Mouse (Mus musculus) mouse embryonic stem cell (cell line): ENCODE data around the gene Daam2.

Source experiments
- in situ Hi-C, 2 experiments: fragments of 300-500 bp; cut with MboI; formaldehyde crosslinking; loops; 1 replicate in 1 of 2; 3 replicates in 1 of 2; pipeline ENCODE4 v1.14.3; 2019 to 2020; ENCODE audit warnings: low sequenced_read_pairs in 2 of 2, low pct_unique_long_range_greater_than_20kb in 1 of 2, mixed read lengths in 1 of 2; ENCODE audit not compliant: unreplicated experiment in 1 of 2

Gene Daam2

DNA sequence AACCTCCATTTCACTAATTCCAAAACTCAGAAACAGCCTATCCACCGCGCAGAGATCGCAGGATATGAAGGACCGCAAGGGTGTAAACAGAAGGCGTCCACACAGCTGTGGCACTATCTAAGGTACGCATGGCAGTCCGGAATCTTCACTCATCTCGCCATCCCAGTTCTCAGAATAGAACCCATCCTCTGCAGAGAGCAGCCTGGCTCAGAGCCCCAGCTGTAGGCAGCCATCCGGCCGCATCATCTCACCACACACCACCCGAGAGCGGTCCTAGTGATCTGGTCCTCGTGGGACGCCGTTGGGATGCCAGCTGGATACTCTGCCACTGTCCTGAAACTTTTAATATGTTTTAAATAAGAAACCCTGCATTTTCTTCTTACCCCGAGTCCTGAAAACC lies 54.7 kb downstream of the Daam2 start:
- in situ Hi-C loops = no loop called here

DNA sequence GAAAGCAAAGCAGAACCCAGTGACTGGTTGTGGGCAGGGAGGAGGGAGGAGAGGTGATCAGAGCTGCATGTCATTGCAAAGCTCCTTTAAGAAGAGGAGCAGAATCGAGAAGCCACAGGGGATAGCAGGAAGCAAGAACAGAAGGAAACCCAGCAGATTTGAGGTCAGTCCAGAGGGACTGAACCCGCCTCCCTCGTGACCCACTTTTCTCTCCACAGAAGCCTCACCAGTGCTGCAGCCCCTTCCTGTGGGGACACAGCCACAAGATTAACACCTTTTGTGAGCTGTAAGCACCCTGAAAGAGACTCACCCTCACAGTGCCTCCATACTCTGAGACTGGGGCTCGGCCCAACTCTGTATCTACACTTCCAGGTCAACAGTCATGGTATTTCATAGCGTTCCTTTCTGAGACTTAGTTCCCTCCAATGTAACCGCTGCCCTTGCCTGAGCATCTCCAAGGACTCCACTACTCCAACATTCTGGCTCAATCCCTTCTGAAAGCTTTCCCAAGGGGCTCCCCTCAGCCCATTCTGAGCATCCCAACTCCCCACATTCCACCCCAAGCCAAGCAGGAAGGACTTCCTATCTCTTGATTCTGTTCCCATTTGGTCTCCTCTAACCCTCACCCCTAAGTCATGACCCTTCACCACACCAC lies 60.8 kb downstream of the Daam2 start:
- in situ Hi-C loops = no loop called here

DNA sequence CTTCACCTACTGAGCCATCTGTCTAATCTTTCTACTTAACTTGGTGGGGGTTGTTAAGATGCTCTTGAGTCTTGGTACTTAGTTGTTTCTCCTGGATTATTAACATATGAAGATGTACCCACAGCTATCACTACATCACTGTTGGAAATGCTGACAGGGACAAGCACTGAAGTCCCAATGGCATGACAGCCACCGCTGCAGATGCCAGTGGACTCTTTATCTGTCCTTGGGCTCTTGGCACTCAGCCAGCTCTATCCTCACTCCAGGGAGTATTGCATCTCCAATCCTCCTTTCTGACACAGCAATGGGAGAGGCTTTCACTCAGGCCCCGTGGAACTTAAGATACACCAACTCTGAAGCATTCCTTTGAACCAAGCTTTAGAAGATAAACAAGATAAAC lies 63.9 kb downstream of the Daam2 start:
- in situ Hi-C loops = no loop called here

DNA sequence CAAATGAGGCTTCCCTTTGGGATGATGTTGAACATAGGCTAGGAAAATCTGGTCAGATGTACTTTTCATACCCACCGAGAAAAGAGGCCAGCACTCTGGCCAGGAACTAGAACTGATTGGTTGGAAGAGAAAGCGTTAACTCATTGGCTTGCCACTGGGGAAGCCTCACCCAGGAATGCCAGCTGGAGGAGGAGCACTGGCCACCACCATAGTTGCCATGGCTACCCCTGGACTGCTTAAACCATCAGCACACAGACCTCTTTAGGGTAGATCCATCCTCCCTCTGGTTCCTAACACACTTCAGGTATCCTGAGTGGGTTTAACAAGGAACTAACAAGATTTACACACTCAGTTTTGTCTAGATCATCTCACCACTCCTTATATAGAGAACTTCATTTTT lies 64.5 kb downstream of the Daam2 start:
- in situ Hi-C loops = no loop called here

DNA sequence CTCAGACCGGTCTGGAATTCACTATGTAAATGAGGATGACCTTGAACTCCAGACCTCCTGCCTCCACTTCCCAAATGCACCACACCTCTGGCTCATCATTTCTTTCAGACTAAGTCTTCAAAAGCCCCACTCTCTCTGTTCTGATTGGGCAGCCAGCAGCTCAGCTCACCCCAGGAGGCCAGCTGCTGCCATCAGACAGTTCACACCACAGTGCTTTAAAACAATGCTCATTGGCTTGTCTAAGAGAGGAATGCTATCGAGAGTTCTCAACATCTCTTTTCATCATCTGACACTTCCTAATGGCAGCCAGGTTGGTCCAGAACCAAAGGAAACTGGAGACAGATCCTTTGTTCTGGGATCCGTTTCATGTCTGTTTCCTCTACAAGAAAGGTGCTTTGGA lies 66.0 kb downstream of the Daam2 start:
- in situ Hi-C loops = no loop called here

DNA sequence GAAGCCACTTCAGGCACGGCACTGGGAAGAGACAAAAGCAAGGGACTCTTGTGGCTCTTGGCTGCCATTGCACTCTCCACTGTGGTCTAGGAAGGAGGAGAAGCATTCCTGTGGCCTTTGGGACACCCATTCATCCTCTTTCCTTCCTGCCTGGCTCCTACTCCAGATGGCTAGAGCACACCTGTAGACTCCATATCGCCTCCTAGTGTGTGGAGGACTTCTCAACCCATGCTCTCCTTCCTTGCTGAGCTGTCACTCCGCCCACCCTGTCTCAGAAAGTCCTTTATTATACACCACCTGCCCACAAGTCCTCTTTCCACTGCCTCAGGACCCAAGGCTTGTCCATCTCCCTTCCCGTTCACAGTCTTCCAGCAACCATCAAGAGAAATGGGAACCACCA lies 70.9 kb downstream of the Daam2 start:
- in situ Hi-C loops = no loop called here

DNA sequence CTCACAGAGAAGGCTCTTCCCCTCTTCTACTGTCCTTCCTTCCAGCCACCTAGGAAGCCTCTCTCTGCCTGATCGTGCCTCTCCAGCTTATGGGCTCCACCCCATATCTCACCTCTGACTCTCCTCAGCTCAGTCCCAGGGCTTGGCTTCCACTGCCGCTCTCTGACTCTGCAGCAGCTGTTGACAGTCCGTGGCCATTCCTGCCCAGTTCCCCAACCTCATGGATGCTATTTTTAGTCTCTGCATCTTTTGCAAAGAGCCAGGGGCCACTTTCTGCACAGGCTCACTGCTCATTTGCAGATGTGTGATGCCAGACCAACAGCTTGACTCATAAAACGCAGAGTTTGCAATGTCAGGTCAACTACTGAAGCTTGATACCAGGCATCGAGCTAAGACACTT lies 75.0 kb downstream of the Daam2 start:
- in situ Hi-C loops = no loop called here

DNA sequence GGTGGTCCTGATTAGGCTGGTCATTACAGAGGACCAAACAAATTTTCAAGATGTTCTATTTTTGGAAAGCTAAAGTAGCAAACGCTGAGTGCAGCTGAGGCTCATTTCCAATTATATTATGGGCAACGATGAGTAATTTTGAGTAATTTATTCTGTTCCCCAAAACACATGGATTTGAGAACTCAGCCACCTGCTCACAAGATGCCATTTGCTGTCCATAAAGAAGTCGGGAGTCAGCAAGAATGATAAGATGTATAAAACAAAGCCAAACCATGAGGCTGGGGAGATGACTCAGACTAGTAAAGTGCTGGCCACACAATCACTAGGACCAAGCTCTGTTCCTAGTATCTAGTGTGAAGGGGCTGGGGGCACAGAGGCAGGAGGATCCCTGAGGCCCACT lies 79.7 kb downstream of the Daam2 start:
- in situ Hi-C loops = no loop called here

DNA sequence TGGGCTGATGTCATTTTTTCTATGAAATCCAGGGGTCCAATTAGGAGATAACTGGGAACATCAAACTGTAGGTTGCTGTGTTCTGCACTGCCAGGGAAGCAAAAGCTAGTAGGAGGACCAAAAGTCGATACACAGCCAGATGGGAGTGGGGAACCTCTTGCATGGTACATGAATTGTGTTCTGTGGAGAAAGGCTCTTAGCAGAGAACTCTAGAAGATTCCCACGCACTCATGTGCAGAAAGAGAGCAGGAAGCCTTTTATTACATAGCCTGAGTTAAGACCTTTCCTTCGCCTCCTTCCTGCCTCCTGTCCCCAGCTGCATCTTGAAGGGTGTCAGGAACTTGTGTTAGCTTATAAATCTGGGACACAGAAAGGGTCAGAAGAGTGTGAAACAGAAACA lies 82.3 kb downstream of the Daam2 start:
- in situ Hi-C loops = no loop called here

DNA sequence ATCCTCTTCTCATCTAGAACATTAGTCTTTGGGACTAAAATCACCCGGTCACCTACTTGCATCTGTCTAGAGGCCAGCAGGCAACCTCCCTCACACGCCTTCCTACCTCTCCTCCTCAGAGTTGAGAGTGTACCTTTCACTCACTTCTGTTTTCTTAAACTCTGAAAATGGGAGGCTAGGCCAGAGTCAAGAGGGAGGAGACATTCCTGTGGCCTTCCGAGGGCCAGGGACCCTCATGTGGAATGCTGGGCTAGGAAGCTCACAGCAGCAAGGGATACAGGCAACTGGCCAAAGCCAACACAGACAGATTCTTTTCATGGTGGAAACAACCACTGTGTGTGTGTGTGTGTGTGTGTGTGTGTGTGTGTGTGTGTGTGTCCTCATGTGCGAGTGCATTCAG lies 86.8 kb downstream of the Daam2 start:
- in situ Hi-C loops = no loop called here

DNA sequence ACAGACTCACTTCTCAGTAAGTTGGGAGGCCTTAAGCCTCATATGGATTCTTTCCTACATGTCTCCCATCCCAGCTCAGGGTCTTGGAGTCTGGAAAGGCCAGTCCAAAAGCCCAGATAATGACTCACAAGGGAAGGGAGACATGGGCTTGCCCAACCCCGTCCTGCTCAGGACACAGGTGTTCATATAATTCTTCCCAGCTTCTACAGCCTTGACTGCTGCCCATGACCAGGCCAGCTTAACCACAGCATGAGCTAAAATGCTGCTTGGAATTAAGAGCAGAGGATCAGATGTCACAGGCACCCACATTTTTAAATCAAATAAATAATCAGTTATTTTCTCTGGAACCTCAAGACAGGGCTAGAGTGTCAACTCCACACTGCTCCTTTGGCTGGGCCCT lies 89.0 kb downstream of the Daam2 start:
- in situ Hi-C loops = no loop called here

DNA sequence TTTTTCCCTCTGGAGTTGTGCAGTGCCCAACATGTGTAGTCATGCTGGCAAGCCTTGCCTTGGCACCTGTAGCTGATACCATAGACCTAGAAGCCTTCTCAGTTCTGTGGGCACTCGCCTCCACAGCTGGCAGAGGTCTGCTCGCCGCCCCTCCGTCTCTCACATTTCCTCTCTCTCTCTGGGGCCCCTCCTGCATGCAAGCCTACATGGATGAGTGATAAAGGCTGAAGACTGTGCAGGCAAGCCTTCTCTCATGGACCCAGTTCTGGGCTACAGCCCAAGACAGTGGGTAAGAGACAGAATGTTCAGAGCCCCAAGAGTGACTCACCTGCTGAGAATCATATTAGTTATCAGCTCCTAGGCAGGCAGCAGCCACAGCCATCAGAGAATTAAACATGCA lies 90.1 kb downstream of the Daam2 start:
- in situ Hi-C loops = no loop called here

DNA sequence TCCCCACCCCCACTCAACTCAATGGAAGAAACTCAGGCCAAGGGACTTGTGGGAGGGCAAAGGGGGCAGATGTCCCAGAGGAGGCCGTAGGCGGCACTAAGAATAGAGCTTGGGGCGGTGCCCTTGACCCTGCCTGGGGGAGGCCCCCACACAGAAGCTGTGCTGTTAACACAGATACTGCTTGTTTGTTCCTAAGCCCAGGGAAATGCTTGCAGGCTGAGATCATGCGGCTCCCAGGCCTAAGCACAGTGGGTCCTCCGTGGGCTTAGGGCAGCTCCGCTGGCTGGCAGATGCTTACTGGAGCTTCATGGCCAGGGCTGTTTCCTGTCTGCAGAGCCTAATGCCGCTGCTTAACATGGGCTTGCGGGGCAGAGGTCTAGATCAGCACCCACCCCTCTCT lies 91.5 kb downstream of the Daam2 start:
- in situ Hi-C loops = no loop called here

DNA sequence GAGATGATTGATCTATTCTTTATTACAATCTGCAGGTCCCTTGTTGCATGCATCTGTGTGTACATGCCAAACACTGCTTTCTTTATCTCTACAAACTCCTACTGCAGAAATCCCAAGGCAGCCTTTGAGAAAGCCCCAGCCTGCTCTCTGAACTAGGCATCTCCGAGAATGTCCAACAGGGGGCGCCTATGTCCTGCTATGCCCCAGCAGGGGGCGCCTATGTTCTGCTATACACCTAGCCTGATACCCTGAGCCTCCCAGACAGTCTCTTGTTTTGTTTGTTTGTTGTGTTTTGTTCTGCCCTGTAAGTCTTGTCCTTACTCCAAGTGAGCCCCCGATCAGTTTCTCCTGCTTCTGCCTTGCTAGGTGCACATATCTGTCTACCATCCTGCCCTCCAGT lies 95.9 kb downstream of the Daam2 start:
- in situ Hi-C loops = no loop called here

DNA sequence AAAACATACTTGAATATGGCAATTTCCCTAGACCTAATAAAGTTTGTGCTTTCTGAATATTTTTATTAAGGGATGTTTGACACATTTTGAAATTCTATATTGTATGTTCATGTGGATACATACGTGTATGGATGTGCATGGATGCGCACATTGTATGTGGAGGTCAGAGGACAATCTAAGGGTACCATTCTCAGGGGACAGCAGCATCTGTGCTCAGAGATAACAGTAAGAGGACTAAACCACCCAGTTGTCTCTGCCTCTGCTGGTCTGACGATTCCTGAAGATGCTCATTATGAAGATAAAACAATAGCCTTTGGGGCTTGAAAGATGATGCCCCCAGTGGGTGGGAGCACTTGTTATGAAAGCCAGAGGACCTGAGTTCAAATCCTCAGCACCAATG lies 99.3 kb downstream of the Daam2 start:
- in situ Hi-C loops = no loop called here

DNA sequence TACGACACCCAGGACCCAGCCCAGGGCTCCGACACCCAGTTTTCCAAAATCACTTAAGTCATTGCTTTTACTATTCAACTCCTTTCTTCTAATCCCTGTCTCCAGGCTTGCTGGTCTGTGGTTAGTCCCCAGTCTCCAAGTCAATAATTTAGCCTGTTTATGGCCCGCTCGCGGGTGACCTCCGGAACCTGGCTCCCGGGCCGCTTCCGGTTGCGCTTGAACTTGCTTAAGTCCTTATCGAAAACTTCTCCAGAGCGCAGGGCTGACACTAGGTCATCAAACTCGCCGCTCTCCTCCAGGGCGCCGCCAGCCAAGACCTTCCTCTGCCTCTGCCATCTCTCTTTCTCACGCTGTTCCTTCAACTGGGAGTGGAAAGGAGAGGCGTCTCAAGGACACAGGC lies 105.8 kb downstream of the Daam2 start:
- in situ Hi-C loops = no loop called here

DNA sequence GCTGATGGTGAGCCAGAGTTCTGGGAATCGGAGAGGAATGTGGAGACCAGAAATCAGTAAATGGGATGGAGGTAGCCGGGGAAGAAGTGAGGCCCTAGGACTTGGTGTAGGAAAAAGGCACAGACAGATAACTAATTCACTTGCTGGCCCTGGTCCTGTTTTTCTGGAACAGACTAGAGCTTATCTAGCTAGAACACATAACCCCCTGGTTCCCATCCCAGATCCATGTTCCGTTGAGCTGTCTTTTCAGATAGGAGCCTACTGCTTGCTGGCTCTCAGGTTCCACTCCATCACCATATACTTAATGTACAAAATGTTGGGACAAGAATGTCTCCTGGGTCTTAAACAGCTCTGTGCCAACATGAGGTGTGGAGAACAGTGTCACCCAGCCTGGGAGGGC lies 106.3 kb downstream of the Daam2 start:
- in situ Hi-C loops = no loop called here

DNA sequence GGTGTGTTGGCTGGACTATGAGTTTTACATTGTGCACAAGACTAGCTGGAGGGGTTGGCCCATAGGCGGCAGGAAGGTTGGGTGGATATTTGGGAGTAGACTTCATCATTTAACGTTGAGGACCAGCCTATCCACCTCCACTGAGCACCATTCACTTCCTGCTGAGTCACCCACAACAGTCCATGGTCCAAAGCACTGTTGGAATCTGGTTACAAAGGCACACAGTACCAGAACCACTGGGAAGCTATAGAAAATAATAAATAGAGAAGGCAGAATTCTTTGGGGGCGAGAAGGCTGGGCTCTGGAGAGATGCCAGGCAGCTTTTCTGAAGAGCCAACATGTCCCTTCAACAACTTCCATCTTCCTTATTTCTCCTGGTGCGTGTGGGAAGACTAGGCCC lies 107.8 kb downstream of the Daam2 start:
- in situ Hi-C loops = no loop called here

DNA sequence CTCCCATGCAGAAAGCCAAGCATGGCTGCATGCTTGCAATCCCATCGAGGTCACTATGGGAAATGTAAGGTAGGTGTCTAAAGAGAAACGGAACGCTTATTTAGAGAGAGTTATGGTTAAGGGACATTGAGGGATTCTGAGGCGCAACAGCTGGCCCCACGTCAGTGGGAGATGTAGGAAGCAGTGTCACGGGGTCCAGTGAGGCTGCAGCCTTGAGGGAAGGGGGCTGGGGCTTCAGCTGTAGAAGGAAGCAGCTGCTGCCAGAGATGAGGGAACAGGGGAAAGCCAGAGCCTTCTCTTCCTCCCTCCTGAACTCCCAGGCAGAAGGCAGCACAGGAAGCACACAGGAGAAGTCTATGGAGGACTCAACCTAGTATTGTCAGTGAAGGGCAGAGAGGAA lies 113.2 kb downstream of the Daam2 start:
- in situ Hi-C loops = no loop called here

DNA sequence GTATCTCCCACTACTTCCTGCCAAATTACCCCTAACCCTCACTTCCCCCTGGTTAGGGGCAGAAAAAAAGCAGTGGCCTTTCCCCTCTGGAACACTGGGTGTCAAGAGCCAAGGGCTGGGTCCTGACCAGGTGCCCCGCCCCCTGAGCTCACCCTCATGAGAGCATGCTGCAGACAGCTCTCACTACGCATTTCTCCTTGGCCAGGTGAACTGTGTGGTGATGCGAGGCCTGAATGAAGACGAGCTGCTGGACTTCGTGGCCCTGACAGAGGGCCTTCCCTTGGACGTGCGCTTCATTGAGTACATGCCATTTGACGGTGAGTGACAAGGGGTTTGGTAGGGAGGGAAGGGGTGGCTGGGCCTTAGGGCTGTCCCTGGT lies 114.9 kb downstream of the Daam2 start:
- in situ Hi-C loops = no loop called here

DNA sequence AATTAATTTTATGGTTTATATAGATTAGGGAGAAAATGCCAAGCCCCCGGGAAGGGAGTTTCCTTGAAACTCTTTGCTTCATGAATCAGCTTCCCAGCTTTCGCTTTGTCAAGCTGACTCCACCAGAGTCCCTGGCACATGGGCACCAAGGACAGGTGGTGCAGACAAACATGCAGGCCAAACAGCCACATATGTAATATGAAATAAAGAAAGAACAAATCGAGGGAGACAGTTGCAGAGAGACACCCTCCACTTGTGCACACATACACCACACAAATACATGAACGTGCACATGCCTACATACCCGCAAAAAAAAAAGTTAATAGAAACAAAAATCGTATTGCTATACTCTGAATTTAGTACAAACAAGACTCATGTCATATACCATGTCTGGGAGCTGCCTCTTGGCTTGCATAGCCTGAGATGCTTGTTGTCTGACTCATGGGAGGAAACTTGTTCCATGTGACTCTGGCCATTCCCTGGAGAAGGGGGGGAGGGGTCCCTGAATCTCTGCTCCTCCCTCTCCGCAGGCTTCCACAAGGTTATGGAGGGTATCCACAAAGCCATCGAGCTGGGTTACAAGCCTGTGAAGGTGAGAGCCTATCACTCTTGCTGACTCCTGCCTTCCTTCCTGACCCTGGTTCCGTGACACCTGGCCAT lies 115.4 kb downstream of the Daam2 start:
- in situ Hi-C loops = no loop called here
